Mouse (Mus musculus) hindbrain, embryonic 12.5 days (tissue): ENCODE measurements around the gene Uhrf1. TPM values are rescaled to one million over a fixed set of nuclear protein-coding genes. Genes with fewer than 3 reads are reported as not detected.

Source experiments
- ATAC-seq: fragments of 200-750 bp; cut with Nextera tagmentation; 2 replicates; pipeline ENCODE4 v1.8.0; 2017; ENCODE audit warnings: moderate TSS enrichment; ENCODE audit not compliant: low FRiP score
- H3K27ac ChIP-seq: fragments of 300-500 bp; sonication (generic); 2 replicates; pipeline ENCODE4 v1.5.1; 2016; ENCODE audit warnings: mild to moderate bottlenecking
- H3K27me3 ChIP-seq: fragments of 300-500 bp; sonication (generic); 2 replicates; pipeline ENCODE4 v1.6.1; 2016; ENCODE audit warnings: mild to moderate bottlenecking
- H3K36me3 ChIP-seq: fragments of 300-500 bp; sonication (generic); 2 replicates; pipeline ENCODE4 v1.6.1; 2016; ENCODE audit warnings: mild to moderate bottlenecking
- H3K4me1 ChIP-seq: fragments of 300-500 bp; sonication (generic); 2 replicates; pipeline ENCODE4 v1.6.1; 2016
- H3K4me2 ChIP-seq: fragments of 300-500 bp; sonication (generic); replicated peaks from 2 replicates; pipeline ENCODE4 v1.6.1; 2016; ENCODE audit warnings: mild to moderate bottlenecking
- H3K4me3 ChIP-seq: fragments of 300-500 bp; sonication (generic); 2 replicates; pipeline ENCODE4 v1.5.1; 2016; ENCODE audit warnings: mild to moderate bottlenecking
- H3K9ac ChIP-seq: fragments of 300-500 bp; sonication (generic); 2 replicates; pipeline ENCODE4 v1.6.1; 2016; ENCODE audit warnings: mild to moderate bottlenecking, moderate library complexity
- H3K9me3 ChIP-seq: fragments of 300-500 bp; sonication (generic); replicated peaks from 2 replicates; pipeline ENCODE4 v1.6.1; 2016; ENCODE audit warnings: mild to moderate bottlenecking
- WGBS: fragments of 180-500 bp; shearing (Covaris S2); methylation state at CpG from one replicate; pipeline ENCODE4 v1.1.7; 2016; 5-methylcytosine and 5-hydroxymethylcytosine counted together
- polyA plus RNA-seq: library from polyadenylated mRNA; unstranded; fragments of >200 nt; fragmentation: Nextera tagmentation; extraction: Ambion mirVana; gene quantifications from 2 replicates; pipeline ENCODE4 v1.2.1, GENCODE M21; 2016

Gene Uhrf1
- polyA plus RNA-seq, 1 experiment from 2014 or later: 99.9 TPM

- Histone ChIP-seq H3K27ac (peak overlapping the region; percentile 40; the same call in 1 of the 2 replicates), H3K9me3 (no peaks in the 10 kb centered on the region)
- WGBS: 56% methylated on average over 2 of the region's 2 CpGs
Observed at GRCm38 (mm10) chr17:56277567-56277893, 25.6 kb upstream of the Uhrf1 start.

GRCm38 (mm10) chr17:56278340-56278739, 24.8 kb upstream of the Uhrf1 start:
- H3K4me3 ChIP-seq: no peak overlapping the region
- no peaks in the 10 kb centered on the region for H3K9me3 ChIP-seq
- no peak overlapping the region for H3K27ac ChIP-seq
- no peak for ATAC-seq
- H3K4me1 ChIP-seq: peaks cover 16% of the 10 kb centered on the region
- no peak overlapping the region for H3K9ac ChIP-seq
- WGBS: 94% methylated on average over 5 of the region's 5 CpGs
- no peak overlapping the region for H3K4me2 ChIP-seq
- peaks cover 13% of the 10 kb centered on the region for H3K36me3 ChIP-seq
- no peaks in the 10 kb centered on the region for H3K27me3 ChIP-seq

More at GRCm38 (mm10) chr17:56277567-56277893, 25.6 kb upstream of the Uhrf1 start:
- H3K9ac ChIP-seq: no peak overlapping the region
- H3K36me3 ChIP-seq: peaks cover 13% of the 10 kb centered on the region
- ATAC-seq: no peak
- peaks cover 16% of the 10 kb centered on the region for H3K4me1 ChIP-seq
- peak overlapping the region; percentile 57; the same call in 1 of the 2 replicates for H3K4me2 ChIP-seq
- H3K27me3 ChIP-seq: no peaks in the 10 kb centered on the region
- no peak overlapping the region for H3K4me3 ChIP-seq

GRCm38 (mm10) chr17:56279481-56280155, 23.5 kb upstream of the Uhrf1 start:
- H3K9ac ChIP-seq: no peak overlapping the region
- H3K36me3 ChIP-seq: peaks cover 13% of the 10 kb centered on the region
- no peak overlapping the region for H3K4me2 ChIP-seq
- 86% methylated on average over 12 of the region's 12 CpGs for WGBS
- H3K27ac ChIP-seq: 0 out of 2 replicates have a peak overlapping the region, but pooled peaks have one; percentile 4
- H3K27me3 ChIP-seq: no peaks in the 10 kb centered on the region
- H3K9me3 ChIP-seq: no peaks in the 10 kb centered on the region
- ATAC-seq: no peak
- peaks cover 16% of the 10 kb centered on the region for H3K4me1 ChIP-seq
- no peak overlapping the region for H3K4me3 ChIP-seq

- Histone ChIP-seq H3K27me3 (no peaks in the 10 kb centered on the region), H3K4me3 (no peak overlapping the region), H3K9ac (no peak overlapping the region), H3K4me2 (no peak overlapping the region), H3K9me3 (no peaks in the 10 kb centered on the region), H3K36me3 (peaks cover 27% of the 10 kb centered on the region), H3K27ac (no peak overlapping the region), H3K4me1 (peaks cover 13% of the 10 kb centered on the region)
- no peak for ATAC-seq
- 91% methylated on average over 12 of the region's 12 CpGs for WGBS
Observed at GRCm38 (mm10) chr17:56281193-56281592, 21.9 kb upstream of the Uhrf1 start.

- Histone ChIP-seq H3K9me3 (no peaks in the 10 kb centered on the region), H3K4me3 (no peak overlapping the region), H3K36me3 (peaks cover 28% of the 10 kb centered on the region), H3K4me2 (no peak overlapping the region), H3K27me3 (no peaks in the 10 kb centered on the region), H3K9ac (no peak overlapping the region), H3K4me1 (peaks cover 3% of the 10 kb centered on the region), H3K27ac (no peak overlapping the region)
- WGBS: 89% methylated on average over 4 of the region's 4 CpGs
- ATAC-seq: no peak
Observed at GRCm38 (mm10) chr17:56282802-56283201, 20.3 kb upstream of the Uhrf1 start.

GRCm38 (mm10) chr17:56283316-56283715, 19.8 kb upstream of the Uhrf1 start:
- no peaks in the 10 kb centered on the region for H3K9me3 ChIP-seq
- no peak overlapping the region for H3K9ac ChIP-seq
- no peaks in the 10 kb centered on the region for H3K27me3 ChIP-seq
- H3K27ac ChIP-seq: no peak overlapping the region
- no peak overlapping the region for H3K4me3 ChIP-seq
- ATAC-seq: no peak
- 94% methylated on average over 8 of the region's 8 CpGs for WGBS
- peaks cover 28% of the 10 kb centered on the region for H3K36me3 ChIP-seq
- no peak overlapping the region for H3K4me2 ChIP-seq
- H3K4me1 ChIP-seq: peaks cover 8% of the 10 kb centered on the region

- Histone ChIP-seq H3K27ac (no peak overlapping the region), H3K9ac (no peak overlapping the region), H3K4me1 (peaks cover 27% of the 10 kb centered on the region), H3K4me3 (no peak overlapping the region), H3K9me3 (no peaks in the 10 kb centered on the region), H3K27me3 (no peaks in the 10 kb centered on the region), H3K4me2 (no peak overlapping the region), H3K36me3 (peaks cover 22% of the 10 kb centered on the region)
- no peak for ATAC-seq
- 93% methylated on average over 11 of the region's 11 CpGs for WGBS
Observed at GRCm38 (mm10) chr17:56285995-56286394, 17.1 kb upstream of the Uhrf1 start.

- WGBS: 52% methylated on average over 3 of the region's 3 CpGs
- H3K4me2 ChIP-seq: no peak overlapping the region
- H3K27ac ChIP-seq: 0 out of 2 replicates have a peak overlapping the region, but pooled peaks have one; percentile 35
- ATAC-seq: no peak
- no peak overlapping the region for H3K4me3 ChIP-seq
- no peaks in the 10 kb centered on the region for H3K9me3 ChIP-seq
- H3K36me3 ChIP-seq: peaks cover 15% of the 10 kb centered on the region; the same call in 1 of the 2 replicates
- H3K9ac ChIP-seq: no peak overlapping the region
- peaks cover 38% of the 10 kb centered on the region for H3K4me1 ChIP-seq
- no peaks in the 10 kb centered on the region for H3K27me3 ChIP-seq
Observed at GRCm38 (mm10) chr17:56287830-56288229, 15.3 kb upstream of the Uhrf1 start.

- H3K4me2 ChIP-seq: peak overlapping the region; percentile 51
- ATAC-seq: no peak
- WGBS: 53% methylated on average over 3 of the region's 3 CpGs
- H3K9me3 ChIP-seq: no peaks in the 10 kb centered on the region
- H3K9ac ChIP-seq: peak overlapping the region; percentile 59; the same call in 1 of the 2 replicates
- no peaks in the 10 kb centered on the region for H3K27me3 ChIP-seq
- 0 out of 2 replicates have a peak overlapping the region, but pooled peaks have one; percentile 38 for H3K4me3 ChIP-seq
- H3K4me1 ChIP-seq: peaks cover 38% of the 10 kb centered on the region
- peak overlapping the region; percentile 80 for H3K27ac ChIP-seq
- H3K36me3 ChIP-seq: peaks cover 15% of the 10 kb centered on the region; the same call in 1 of the 2 replicates
Observed at GRCm38 (mm10) chr17:56288866-56289265, 14.3 kb upstream of the Uhrf1 start.

- 0 out of 2 replicates have a peak, but pooled peaks have one; percentile 6 for ATAC-seq
- 3% methylated on average over 23 of the region's 23 CpGs for WGBS
Observed at GRCm38 (mm10) chr17:56289371-56290331, 13.5 kb upstream of the Uhrf1 start.

GRCm38 (mm10) chr17:56290388-56291170, 12.5 kb upstream of the Uhrf1 start:
- 0 out of 2 replicates have a peak, but pooled peaks cover 7% of the 10 kb centered on the region for H3K36me3 ChIP-seq
- 2% methylated on average over 17 of the region's 17 CpGs for WGBS

More at GRCm38 (mm10) chr17:56289371-56290331, 13.5 kb upstream of the Uhrf1 start:
- Histone ChIP-seq H3K27me3 (no peaks in the 10 kb centered on the region), H3K4me1 (peaks cover 38% of the 10 kb centered on the region), H3K27ac (peak overlapping the region; percentile 80), H3K9ac (peak overlapping the region; percentile 59), H3K36me3 (peaks cover 15% of the 10 kb centered on the region; the same call in 1 of the 2 replicates), H3K4me2 (peak overlapping the region; percentile 51), H3K4me3 (peak overlapping the region; percentile 38), H3K9me3 (no peaks in the 10 kb centered on the region)

More at GRCm38 (mm10) chr17:56290388-56291170, 12.5 kb upstream of the Uhrf1 start:
- H3K4me2 ChIP-seq: peak overlapping the region; percentile 51
- no peaks in the 10 kb centered on the region for H3K9me3 ChIP-seq
- H3K27ac ChIP-seq: peak overlapping the region; percentile 80
- H3K9ac ChIP-seq: peak overlapping the region; percentile 59; the same call in 1 of the 2 replicates
- H3K4me3 ChIP-seq: peak overlapping the region; percentile 38
- H3K27me3 ChIP-seq: no peaks in the 10 kb centered on the region
- H3K4me1 ChIP-seq: peaks cover 38% of the 10 kb centered on the region
- peak; percentile 69 for ATAC-seq
